19 mouse cellular contexts compared by ENCODE assay signal in genomic region chr12:77224121-77224520, GRCm38 (mm10). TPM values are rescaled to one million over a fixed set of nuclear protein-coding genes. Genes with fewer than 3 reads are reported as not detected.
DNase-seq lines count a peak whose midpoint lies in the region; ATAC-seq and TF ChIP-seq lines count a peak whose summit lies in the region.
"Had no signal": no experiment of that assay in that cellular context is flagged by ENCODE, and none has a peak within 500 bp of the region (broad histone marks: within the 10 kb centered on the region; RNA-seq: fewer than 3 reads in every experiment).

No protein-coding gene starts in this region.

- TF ChIP-seq EP300 in liver, postnatal 0 days (IDR thresholded peaks at IDR 0.05; ENCODE audit: low read depth), result no peak

- TF ChIP-seq CTCF in liver, postnatal 0 days (IDR thresholded peaks at IDR 0.05; ENCODE audit: low read depth), result no peak
- no peak for TF ChIP-seq CTCF in brain, embryonic 14.5 days (IDR thresholded peaks at IDR 0.05; ENCODE audit: borderline replicate concordance, extremely low read depth, insufficient read depth, insufficient read length)
- no peak for TF ChIP-seq CTCF in midbrain, postnatal 0 days (IDR thresholded peaks at IDR 0.05)

- no peaks in the 10 kb centered on the region for H3K27me3 ChIP-seq in liver, embryonic 12.5 days (replicated peaks)
- no peaks in the 10 kb centered on the region for H3K27me3 ChIP-seq in liver, postnatal 0 days (ENCODE audit: insufficient read depth, low read length)
- H3K27me3 ChIP-seq in midbrain, postnatal 0 days (ENCODE audit: insufficient read depth, low read length), result no peaks in the 10 kb centered on the region
- H3K27me3 ChIP-seq: forebrain, embryonic 12.5 days; heart, embryonic 12.5 days; hindbrain, embryonic 13.5 days; limb, embryonic 13.5 days; Patski had no signal

- H3K4me1 ChIP-seq in liver, embryonic 12.5 days, result peaks cover 26% of the 10 kb centered on the region
- H3K4me1 ChIP-seq in liver, postnatal 0 days (ENCODE audit: insufficient read depth), result no peaks in the 10 kb centered on the region
- no peaks in the 10 kb centered on the region for H3K4me1 ChIP-seq in midbrain, postnatal 0 days (ENCODE audit: insufficient read depth, low read length)
- H3K4me1 ChIP-seq: forebrain, embryonic 12.5 days; heart, embryonic 12.5 days; hindbrain, embryonic 13.5 days; limb, embryonic 13.5 days had no signal

- 88% methylated on average over 4 of the region's 4 CpGs for WGBS in liver, embryonic 12.5 days (ENCODE audit: insufficient replicate concordance)
- WGBS in liver, postnatal 0 days (ENCODE audit: insufficient replicate concordance), result 79% methylated on average over 4 of the region's 4 CpGs
- WGBS in midbrain, postnatal 0 days, result 55% methylated on average over 4 of the region's 4 CpGs

- ATAC-seq in liver, embryonic 12.5 days, result no peak
- ATAC-seq in liver, postnatal 0 days, result no peak
- no peak for ATAC-seq in midbrain, postnatal 0 days (ENCODE audit: low FRiP score)
- ATAC-seq: inflammation-experienced regulatory T-cells, adult 6 months had no signal

- no peaks in the 10 kb centered on the region for H3K9me3 ChIP-seq in liver, embryonic 12.5 days (replicated peaks)
- H3K9me3 ChIP-seq in liver, postnatal 0 days (ENCODE audit: low read length), result no peaks in the 10 kb centered on the region
- no peaks in the 10 kb centered on the region for H3K9me3 ChIP-seq in midbrain, postnatal 0 days (ENCODE audit: low read length)
- H3K9me3 ChIP-seq: forebrain, embryonic 12.5 days; heart, embryonic 12.5 days; hindbrain, embryonic 13.5 days; limb, embryonic 13.5 days had no signal

- H3K27ac ChIP-seq in liver, embryonic 12.5 days, result peak overlapping the region; percentile 63
- no peak overlapping the region for H3K27ac ChIP-seq in liver, postnatal 0 days (ENCODE audit: low read depth)
- 0 out of 2 replicates have a peak overlapping the region, but pooled peaks have one; percentile 18 for H3K27ac ChIP-seq in midbrain, postnatal 0 days (ENCODE audit: low read depth, low read length)
- H3K27ac ChIP-seq: forebrain, embryonic 12.5 days; hindbrain, embryonic 13.5 days; limb, embryonic 13.5 days had no signal

- H3K36me3 ChIP-seq in liver, embryonic 12.5 days, result no peaks in the 10 kb centered on the region
- no peaks in the 10 kb centered on the region for H3K36me3 ChIP-seq in liver, postnatal 0 days (replicated peaks; ENCODE audit: insufficient read depth, low read length)
- no peaks in the 10 kb centered on the region for H3K36me3 ChIP-seq in midbrain, postnatal 0 days (ENCODE audit: insufficient read depth, low read length)
- H3K36me3 ChIP-seq: forebrain, embryonic 12.5 days; heart, embryonic 12.5 days; hindbrain, embryonic 13.5 days; limb, embryonic 13.5 days had no signal

- H3K4me2 ChIP-seq in liver, embryonic 12.5 days, result no peak overlapping the region
- no peak overlapping the region for H3K4me2 ChIP-seq in liver, postnatal 0 days (ENCODE audit: low read depth, low read length)
- H3K4me2 ChIP-seq in midbrain, postnatal 0 days (ENCODE audit: low read depth, low read length, poor library complexity, severe bottlenecking), result no peak overlapping the region
- H3K4me2 ChIP-seq: forebrain, embryonic 12.5 days; heart, embryonic 12.5 days; hindbrain, embryonic 13.5 days; limb, embryonic 13.5 days; lung, embryonic 14.5 days had no signal

- no peak for DNase-seq in liver, postnatal 0 days
- peak; percentile 8 for DNase-seq in Muller cell, postnatal 12 days (ENCODE audit: inconsistent ontology term)
- DNase-seq in brain, embryonic 14.5 days (ENCODE audit: low read depth), result peak; percentile 23
- no peak for DNase-seq in midbrain, postnatal 0 days (ENCODE audit: low spot score)
- no peak for DNase-seq in embryo, embryonic 10.5 days (ENCODE audit: low spot score)
- DNase-seq in ovary, postnatal 10 days (ENCODE audit: low spot score), result no peak
- DNase-seq: cerebellum, adult 11-12 months; kidney, adult 2 months; kidney, postnatal 14 days; lung, embryonic 14.5 days; lung, postnatal 4 days; thymus, postnatal 25 days had no signal

- H3K4me3 ChIP-seq in liver, embryonic 12.5 days, result no peak overlapping the region
- H3K4me3 ChIP-seq in liver, postnatal 0 days (ENCODE audit: low read depth, low read length), result no peak overlapping the region
- no peak overlapping the region for H3K4me3 ChIP-seq in midbrain, postnatal 0 days (ENCODE audit: low read depth, low read length)
- H3K4me3 ChIP-seq: forebrain, embryonic 12.5 days; heart, embryonic 12.5 days; hindbrain, embryonic 13.5 days; limb, embryonic 13.5 days had no signal

- no peak for TF ChIP-seq POLR2A in brain, embryonic 14.5 days (IDR thresholded peaks at IDR 0.05; ENCODE audit: borderline replicate concordance, extremely low read depth, insufficient read depth, insufficient read length, poor library complexity, severe bottlenecking)

- no peak overlapping the region for H3K9ac ChIP-seq in liver, embryonic 12.5 days
- H3K9ac ChIP-seq in liver, postnatal 0 days (replicated peaks), result no peak overlapping the region
- H3K9ac ChIP-seq in midbrain, postnatal 0 days (replicated peaks; ENCODE audit: low read length, poor library complexity, severe bottlenecking), result no peak overlapping the region
- H3K9ac ChIP-seq: forebrain, embryonic 12.5 days; heart, embryonic 12.5 days; hindbrain, embryonic 13.5 days; limb, embryonic 13.5 days; lung, embryonic 14.5 days had no signal

RNA-seq across cellular contexts. Expression of gene Fut8, which starts 13.8 kb away (rescaled TPM):
- polyA plus RNA-seq in liver, embryonic 12.5 days (2016; fragmentation: Nextera tagmentation; extraction: Ambion mirVana), result 21.3 and 21.4 TPM in 2 replicates
- 8.2 and 8.6 TPM in 2 replicates for polyA plus RNA-seq in liver, postnatal 0 days (2015; fragmentation: Nextera tagmentation; extraction: Ambion mirVana)
- 11.5 and 29.2 TPM in 2 replicates for polyA plus RNA-seq in brain, embryonic 14.5 days (2012; rRNA removed)
- 62.3 and 74.1 TPM in 2 replicates for total RNA-seq in midbrain, postnatal 0 days (2014; rRNA removed)
- 73.4 and 74.1 TPM in 2 replicates for polyA plus RNA-seq in midbrain, postnatal 0 days (2015; fragmentation: Nextera tagmentation; extraction: Ambion mirVana)

Comparison
In these comparisons a context has a peak if more than half of its experiments do, and no peak if none do; other contexts are left out.
1. DNase-seq: peak in Muller cell, postnatal 12 days (single experiment) and brain, embryonic 14.5 days (single experiment); none in liver, postnatal 0 days (single experiment), midbrain, postnatal 0 days (single experiment), embryo, embryonic 10.5 days (single experiment) and ovary, postnatal 10 days (single experiment).